Mouse (Mus musculus): ENCODE measurements around the gene Tmem182.

Tmem182 gene

GRCm38 (mm10) chr1:40800908-40801307 is 4.5 kb upstream of the Tmem182 start:
- no peak for DNase-seq

DNA sequence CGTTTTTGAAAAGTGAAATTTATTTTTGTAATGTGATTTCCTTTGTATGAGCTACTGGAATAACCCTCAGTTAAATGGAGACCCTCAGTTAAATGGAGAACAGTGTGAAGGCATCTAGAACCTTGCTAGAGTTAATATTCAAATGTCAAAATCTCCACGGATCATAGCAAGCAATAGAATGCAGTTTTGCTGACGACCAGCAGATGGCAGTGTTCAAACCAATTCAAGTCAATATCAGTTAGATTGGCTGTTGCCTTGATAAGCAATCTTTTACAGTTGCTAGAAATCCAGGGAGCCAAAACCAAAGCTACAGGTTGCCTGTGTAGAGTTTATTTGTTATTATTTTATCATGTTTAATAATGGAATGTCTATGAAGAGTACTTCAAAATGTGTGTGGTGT is 2.6 kb upstream of the Tmem182 start:
- DNase-seq = peak; percentile 58

GRCm38 (mm10) chr1:40804118-40804517 is 1.3 kb upstream of the Tmem182 start:
- no peak for DNase-seq

DNA sequence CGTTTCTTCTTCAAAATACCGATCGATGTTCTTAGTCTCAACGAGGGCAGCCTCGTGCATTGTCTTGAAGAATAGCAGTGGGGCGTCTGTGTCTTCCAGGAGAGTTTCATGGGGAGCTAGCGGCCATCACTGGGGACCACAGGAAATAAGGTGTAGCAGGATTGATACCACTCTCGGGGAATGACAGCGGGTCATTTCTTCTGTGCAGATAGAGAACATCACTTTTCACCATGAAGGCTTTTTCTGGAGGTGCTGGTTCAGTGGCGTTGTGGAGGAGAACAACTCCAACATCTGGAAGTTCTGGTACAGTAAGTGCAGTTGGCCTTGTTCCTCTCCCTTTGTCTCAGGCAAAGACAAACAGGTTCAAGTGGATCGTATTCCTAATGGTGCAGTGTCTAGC is 490 bp downstream of the Tmem182 start:
- no peak for DNase-seq

- no peak for DNase-seq
Observed at GRCm38 (mm10) chr1:40808643-40809042, 3.2 kb downstream of the Tmem182 start.

DNA sequence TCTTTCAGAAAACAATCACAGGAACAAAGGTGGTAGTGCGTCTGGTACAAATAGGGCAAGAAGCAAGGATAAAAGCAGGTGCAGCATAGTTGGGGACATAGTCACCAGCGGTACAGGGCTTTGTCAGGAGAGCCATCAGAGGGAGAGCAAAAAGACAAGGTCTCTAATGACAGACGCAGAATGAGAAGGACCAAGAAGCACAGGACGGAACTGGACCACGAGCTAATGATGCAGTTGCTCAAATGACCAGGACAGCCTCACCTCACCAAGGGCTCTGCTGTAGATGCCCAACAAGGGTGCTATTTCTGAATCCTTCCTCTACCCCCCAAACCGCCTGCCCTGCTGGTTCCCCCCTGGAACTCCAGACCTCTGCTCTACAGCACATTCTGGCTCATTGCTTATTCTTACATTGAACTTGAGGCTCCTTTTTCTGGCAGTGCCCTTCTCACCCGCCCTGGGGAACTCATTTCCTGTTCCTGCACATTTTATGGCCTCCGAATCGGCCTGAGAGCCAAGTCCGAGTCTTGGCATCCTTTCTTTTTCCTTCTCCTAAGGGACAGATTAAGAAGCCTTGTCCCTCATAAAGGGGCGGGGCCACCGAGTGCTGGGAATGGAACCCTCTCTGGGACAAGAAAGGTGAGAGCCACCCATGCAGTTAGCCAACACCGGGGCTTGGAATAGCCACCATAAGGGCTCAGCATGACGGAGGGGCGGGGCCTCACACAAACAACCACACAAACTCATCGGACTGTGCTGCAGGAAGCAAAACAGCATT is 9.9 kb downstream of the Tmem182 start:
- no peak for DNase-seq

- no peak for DNase-seq
Observed at GRCm38 (mm10) chr1:40824517-40824916, 19.1 kb downstream of the Tmem182 start.

- DNase-seq = no peak
Observed at GRCm38 (mm10) chr1:40824936-40825335, 19.5 kb downstream of the Tmem182 start.

DNA sequence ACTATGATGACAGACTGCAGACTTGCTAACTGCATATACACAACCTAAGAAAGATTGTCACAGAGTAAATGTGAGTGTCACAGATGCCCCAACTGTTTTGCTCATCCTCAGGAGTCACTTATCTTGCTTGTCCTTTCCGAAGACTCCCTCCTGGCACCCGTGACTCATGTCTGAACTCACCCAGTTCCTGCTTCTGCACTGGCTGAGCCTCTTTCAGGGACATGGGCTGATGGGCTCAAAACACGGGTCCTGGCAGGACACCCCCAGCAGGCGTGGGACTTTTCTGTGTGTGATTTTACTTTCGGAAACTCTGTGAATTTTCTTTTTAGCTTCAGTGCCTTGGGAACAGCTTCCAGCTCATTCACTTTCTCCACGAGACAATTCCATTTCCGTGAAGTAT is 20.4 kb downstream of the Tmem182 start:
- DNase-seq = no peak

DNA sequence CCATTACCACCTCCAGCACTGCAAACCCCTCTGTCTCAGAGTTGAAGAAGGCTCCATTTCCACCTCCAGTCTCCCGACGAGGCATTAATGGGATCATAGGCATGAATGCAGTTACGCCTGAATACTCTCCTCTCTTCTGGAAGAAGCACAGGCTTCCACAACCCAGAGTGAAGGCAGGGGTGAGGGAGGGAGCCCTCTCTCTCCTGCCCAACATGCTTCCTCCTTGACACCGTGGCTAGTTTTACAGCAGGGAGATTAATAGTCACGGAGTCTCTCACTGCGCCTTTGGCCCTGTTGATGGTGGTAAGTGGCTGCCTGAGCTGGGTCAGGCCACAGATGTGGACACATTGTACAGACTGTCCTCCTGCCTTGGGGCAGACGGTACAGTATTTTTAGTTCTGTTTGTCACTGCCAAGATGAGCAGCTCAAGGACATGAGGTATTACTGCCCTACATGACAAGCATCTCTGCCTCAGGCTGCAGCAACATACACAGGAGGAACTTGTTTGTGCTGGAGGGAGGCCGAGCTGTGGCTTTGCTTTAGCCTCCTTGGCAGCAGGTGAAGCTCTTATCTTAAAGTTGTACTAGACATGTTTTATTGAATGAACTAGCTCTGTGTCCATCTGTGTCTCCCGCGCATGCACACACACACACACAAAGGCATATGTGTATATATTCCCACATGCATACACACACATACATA is 24.0 kb downstream of the Tmem182 start:
- no peak for DNase-seq

GRCm38 (mm10) chr1:40830712-40831507 is 25.5 kb downstream of the Tmem182 start:
- DNase-seq = no peak

DNA sequence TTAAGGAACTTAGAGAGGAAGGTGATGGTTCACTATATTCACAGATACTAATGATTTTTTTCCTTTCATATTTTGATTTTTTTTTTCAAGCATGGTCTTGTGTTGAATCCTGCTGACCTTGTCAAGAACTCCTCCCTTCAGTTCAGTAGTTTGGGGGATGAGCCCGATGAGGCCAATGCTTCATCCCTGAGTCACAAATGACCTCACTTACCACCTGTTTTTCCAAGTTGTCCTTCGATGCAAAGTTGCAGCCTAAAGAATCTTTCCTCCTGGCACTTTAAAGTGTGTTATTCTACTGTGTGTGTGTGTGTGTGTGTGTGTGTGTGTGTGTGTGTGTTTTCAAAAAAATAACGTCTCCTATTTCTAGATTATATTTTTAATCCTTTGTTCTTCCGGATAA is 30.1 kb downstream of the Tmem182 start:
- DNase-seq = no peak

DNA sequence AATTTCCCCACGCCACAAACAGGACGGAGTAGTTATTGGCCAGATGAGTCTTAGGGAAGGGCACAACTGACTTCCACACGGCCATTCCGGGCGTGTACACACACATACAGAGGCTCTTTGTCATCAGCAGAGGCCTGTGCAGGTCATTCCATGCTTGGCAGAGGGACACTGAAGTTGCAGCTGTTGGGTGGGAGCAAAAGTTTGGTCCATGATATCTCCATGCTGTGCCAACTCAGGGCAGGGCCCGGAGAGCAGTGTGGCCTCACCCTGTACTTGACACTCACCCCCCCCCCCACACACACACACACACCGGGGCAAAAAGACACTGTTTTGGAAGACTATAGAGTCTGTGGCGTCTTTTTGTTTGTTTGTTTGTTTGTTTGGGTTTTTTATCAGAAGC is 35.2 kb downstream of the Tmem182 start:
- DNase-seq = no peak

GRCm38 (mm10) chr1:40841032-40841761 is 35.8 kb downstream of the Tmem182 start:
- DNase-seq = no peak

- peak; percentile 64 for DNase-seq
Observed at GRCm38 (mm10) chr1:40844616-40845015, 39.2 kb downstream of the Tmem182 start.

GRCm38 (mm10) chr1:40847196-40847938 is 42.0 kb downstream of the Tmem182 start:
- no peak for DNase-seq

GRCm38 (mm10) chr1:40851286-40851685 is 45.9 kb downstream of the Tmem182 start:
- no peak for DNase-seq

GRCm38 (mm10) chr1:40855268-40855667 is 49.9 kb downstream of the Tmem182 start:
- no peak for DNase-seq

GRCm38 (mm10) chr1:40856846-40857636 is 51.6 kb downstream of the Tmem182 start:
- no peak for DNase-seq

GRCm38 (mm10) chr1:40865043-40865442 is 59.6 kb downstream of the Tmem182 start:
- DNase-seq = no peak

DNA sequence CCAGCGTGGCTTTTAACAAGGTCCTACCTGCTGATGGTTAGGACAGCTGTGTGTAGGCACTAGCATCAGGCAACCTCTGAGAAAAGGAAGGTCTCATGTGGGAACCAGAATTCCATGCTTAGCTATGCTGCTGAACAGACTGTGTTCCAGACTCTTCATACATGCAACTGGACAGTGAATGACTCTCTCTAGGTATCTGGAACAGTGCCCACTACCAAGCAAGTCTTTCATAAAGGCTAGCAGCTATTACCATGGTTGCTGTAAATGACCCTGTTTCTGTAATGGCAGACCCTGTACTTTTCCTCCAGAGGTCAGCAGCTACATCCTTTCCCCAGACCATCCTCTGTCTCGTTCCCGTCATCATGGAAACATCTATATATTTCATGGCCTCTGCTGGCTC is 61.7 kb downstream of the Tmem182 start:
- DNase-seq = no peak

Data from kidney, adult 18-20 months (tissue).